Mouse (Mus musculus) hindbrain, embryonic 16.5 days (tissue): ENCODE results near the gene Slc47a1. TPM values are rescaled to one million over a fixed set of nuclear protein-coding genes. Genes with fewer than 3 reads are reported as not detected.

Source experiments
- ATAC-seq: fragments of 200-750 bp; cut with Nextera tagmentation; 2 replicates; pipeline ENCODE4 v1.8.0; 2017; ENCODE audit warnings: moderate TSS enrichment, moderate library complexity
- H3K27ac ChIP-seq: fragments of 300-500 bp; sonication (generic); 2 replicates; pipeline ENCODE4 v1.5.1; 2014; ENCODE audit warnings: low read depth, mild to moderate bottlenecking, control low read depth, low read length, moderate library complexity
- H3K27me3 ChIP-seq: fragments of 300-500 bp; sonication (generic); replicated peaks from 2 replicates; pipeline ENCODE4 v1.6.1; 2014; ENCODE audit warnings: low read length; ENCODE audit not compliant: control insufficient read depth, insufficient read depth
- H3K36me3 ChIP-seq: fragments of 300-500 bp; sonication (generic); 2 replicates; pipeline ENCODE4 v1.6.1; 2014; ENCODE audit warnings: mild to moderate bottlenecking, low read length, moderate library complexity, mixed read lengths; ENCODE audit not compliant: control insufficient read depth, insufficient read depth
- H3K4me1 ChIP-seq: fragments of 300-500 bp; sonication (generic); 2 replicates; pipeline ENCODE4 v1.6.1; 2014; ENCODE audit warnings: low read depth, low read length; ENCODE audit not compliant: control insufficient read depth, insufficient read depth
- H3K4me2 ChIP-seq: fragments of 300-500 bp; sonication (generic); 2 replicates; pipeline ENCODE4 v1.6.1; 2014; ENCODE audit warnings: mild to moderate bottlenecking, low read length, control low read depth, moderate library complexity
- H3K4me3 ChIP-seq: fragments of 300-500 bp; sonication (generic); 2 replicates; pipeline ENCODE4 v1.5.1; 2014; ENCODE audit warnings: mild to moderate bottlenecking, low read length, control low read depth, moderate library complexity
- H3K9ac ChIP-seq: fragments of 300-500 bp; sonication (generic); 2 replicates; pipeline ENCODE4 v1.6.1; 2014; ENCODE audit warnings: low read depth, mild to moderate bottlenecking, control low read depth, low read length, moderate library complexity
- H3K9me3 ChIP-seq: fragments of 300-500 bp; sonication (generic); 2 replicates; pipeline ENCODE4 v1.6.1; 2014; ENCODE audit warnings: mild to moderate bottlenecking, low read length, moderate library complexity; ENCODE audit not compliant: control insufficient read depth
- WGBS: fragments of 180-500 bp; shearing (Covaris S2); extraction: QIAGEN DNeasy Blood & Tissue Kit; methylation state at CpG from one replicate; pipeline ENCODE4 v1.1.7; 2014; 5-methylcytosine and 5-hydroxymethylcytosine counted together
- polyA plus RNA-seq: library from polyadenylated mRNA; unstranded; fragments of >200 nt; fragmentation: Nextera tagmentation; extraction: Ambion mirVana; gene quantifications from 2 replicates; pipeline ENCODE4 v1.2.1, GENCODE M21; 2015

The Slc47a1 gene
- polyA plus RNA-seq, 1 experiment from 2014 or later, result 1.0 TPM

DNA sequence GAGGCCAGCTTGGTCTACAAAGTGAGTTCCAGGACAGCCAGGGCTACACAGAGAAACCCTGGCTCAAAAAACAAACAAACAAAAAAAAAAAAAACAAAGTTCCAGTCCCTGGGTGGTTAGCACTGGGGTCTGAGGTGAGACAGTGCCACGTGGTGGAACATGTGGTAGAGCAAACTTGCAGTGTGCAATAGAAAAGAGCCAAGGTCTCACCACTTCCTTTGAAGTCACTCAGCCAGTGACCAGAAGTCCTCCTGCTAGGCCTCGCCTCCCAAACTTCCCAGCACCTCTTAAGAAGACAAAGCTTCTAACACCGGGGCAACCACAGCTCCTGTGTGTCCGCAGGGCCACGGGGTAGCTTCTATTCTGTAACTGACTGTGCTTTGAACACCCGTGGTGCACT, 9.1 kb upstream of the Slc47a1 start:
- Histone ChIP-seq H3K27me3 (no peaks in the 10 kb centered on the region), H3K36me3 (no peaks in the 10 kb centered on the region), H3K4me1 (no peaks in the 10 kb centered on the region), H3K27ac (no peak overlapping the region), H3K9me3 (peaks cover 2% of the 10 kb centered on the region; the same call in 1 of the 2 replicates), H3K4me2 (no peak overlapping the region), H3K9ac (no peak overlapping the region), H3K4me3 (no peak overlapping the region)
- 74% methylated on average over 6 of the region's 6 CpGs for WGBS
- no peak for ATAC-seq

DNA sequence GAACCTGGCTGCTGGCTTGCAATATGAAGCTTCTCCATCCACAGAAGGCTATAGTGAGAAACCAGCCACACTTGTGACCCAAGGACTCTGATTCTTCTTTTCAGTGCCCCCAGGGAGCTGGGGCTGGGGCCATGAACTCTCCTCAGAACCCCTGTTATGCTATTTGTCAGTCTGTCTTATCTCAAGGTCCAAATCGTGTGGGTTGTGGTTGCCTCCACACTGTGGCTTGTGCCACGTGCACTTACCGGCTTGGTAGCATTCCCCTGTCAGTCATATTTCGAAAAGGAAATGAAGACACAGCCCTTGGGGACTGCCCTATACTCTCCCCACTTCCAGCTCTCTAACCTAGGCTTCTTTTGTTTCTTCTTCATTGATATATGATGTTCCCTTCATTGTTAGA, 7.6 kb upstream of the Slc47a1 start:
- no peak for ATAC-seq
- Histone ChIP-seq H3K4me2 (no peak overlapping the region), H3K27ac (no peak overlapping the region), H3K9ac (no peak overlapping the region), H3K9me3 (no peaks in the 10 kb centered on the region), H3K4me1 (no peaks in the 10 kb centered on the region), H3K36me3 (no peaks in the 10 kb centered on the region), H3K27me3 (no peaks in the 10 kb centered on the region), H3K4me3 (no peak overlapping the region)
- WGBS, result 82% methylated on average over 4 of the region's 4 CpGs

DNA sequence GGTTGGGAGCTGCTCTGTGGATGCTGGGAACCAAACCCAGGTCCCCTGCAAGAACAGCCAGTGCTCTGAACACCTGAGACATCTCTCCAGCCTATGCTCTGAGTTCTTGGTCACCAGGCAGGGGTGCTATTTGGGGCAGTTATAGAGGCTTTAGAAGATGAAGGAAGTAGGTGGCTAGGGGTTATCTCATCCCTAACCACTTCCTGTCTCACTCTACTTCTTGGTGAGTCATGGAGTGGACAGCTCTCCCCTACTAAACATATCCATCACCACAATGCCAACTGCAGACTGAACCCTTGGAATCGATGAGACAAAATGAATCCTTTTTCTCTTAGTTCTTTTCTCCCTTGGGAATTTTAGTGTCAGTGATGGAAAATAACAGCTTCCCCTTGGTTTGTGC, 3.1 kb upstream of the Slc47a1 start:
- Histone ChIP-seq H3K36me3 (no peaks in the 10 kb centered on the region), H3K4me1 (peaks cover 5% of the 10 kb centered on the region), H3K27me3 (peaks cover 18% of the 10 kb centered on the region), H3K9me3 (no peaks in the 10 kb centered on the region), H3K27ac (no peak overlapping the region), H3K4me3 (no peak overlapping the region), H3K4me2 (no peak overlapping the region), H3K9ac (no peak overlapping the region)
- 100% methylated on average over 1 of the region's 1 CpGs for WGBS
- ATAC-seq, result no peak

DNA sequence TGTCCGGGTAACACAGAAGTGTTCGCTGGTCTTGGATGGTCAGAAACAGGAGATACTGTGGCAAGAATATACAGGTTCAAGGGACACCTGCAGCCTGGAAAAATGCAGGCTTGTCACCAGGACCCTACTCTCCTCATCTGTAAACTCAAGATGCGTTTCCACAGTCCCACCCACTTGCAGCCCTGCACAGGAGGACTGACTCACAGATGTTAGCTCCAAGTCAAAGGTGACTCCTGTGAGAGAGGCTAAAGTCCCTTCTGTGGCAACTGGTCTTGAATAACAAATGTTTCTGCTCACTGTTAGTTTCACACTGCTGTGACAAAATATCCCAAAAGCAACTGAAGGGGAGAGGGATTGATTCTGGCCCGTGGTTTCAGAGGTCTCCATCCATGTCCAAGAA, 506 bp upstream of the Slc47a1 start:
- no peak overlapping the region for H3K4me2 ChIP-seq
- WGBS, result 84% methylated on average over 4 of the region's 4 CpGs
- no peak for ATAC-seq
- no peaks in the 10 kb centered on the region for H3K36me3 ChIP-seq
- H3K27me3 ChIP-seq, result peaks cover 19% of the 10 kb centered on the region
- H3K4me3 ChIP-seq, result no peak overlapping the region
- no peak overlapping the region for H3K27ac ChIP-seq
- H3K9ac ChIP-seq, result no peak overlapping the region
- H3K9me3 ChIP-seq, result no peaks in the 10 kb centered on the region
- peaks cover 5% of the 10 kb centered on the region for H3K4me1 ChIP-seq

DNA sequence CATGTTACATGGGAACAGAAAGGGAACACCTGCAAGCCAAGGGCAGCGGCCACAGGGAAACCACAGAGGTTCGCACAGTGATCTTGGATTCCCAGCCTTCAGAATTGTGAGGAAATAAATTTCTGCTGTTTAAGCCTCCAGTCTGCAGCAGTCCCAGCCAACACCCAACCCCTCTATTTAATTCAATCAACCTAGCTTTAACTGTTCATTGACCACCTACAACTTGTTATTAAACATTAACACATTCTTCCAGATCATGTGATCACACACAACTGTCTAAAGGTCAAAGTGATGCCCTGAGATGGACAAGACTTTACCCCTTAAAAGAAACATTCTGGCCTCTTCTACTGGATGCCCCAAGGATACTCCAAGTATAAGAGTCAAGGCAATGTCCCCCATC, 9.5 kb downstream of the Slc47a1 start:
- no peaks in the 10 kb centered on the region for H3K4me1 ChIP-seq
- no peaks in the 10 kb centered on the region for H3K36me3 ChIP-seq
- H3K4me3 ChIP-seq, result no peak overlapping the region
- 91% methylated on average over 2 of the region's 2 CpGs for WGBS
- H3K9me3 ChIP-seq, result no peaks in the 10 kb centered on the region
- H3K27me3 ChIP-seq, result no peaks in the 10 kb centered on the region
- H3K27ac ChIP-seq, result no peak overlapping the region
- no peak for ATAC-seq
- no peak overlapping the region for H3K9ac ChIP-seq
- H3K4me2 ChIP-seq, result no peak overlapping the region

DNA sequence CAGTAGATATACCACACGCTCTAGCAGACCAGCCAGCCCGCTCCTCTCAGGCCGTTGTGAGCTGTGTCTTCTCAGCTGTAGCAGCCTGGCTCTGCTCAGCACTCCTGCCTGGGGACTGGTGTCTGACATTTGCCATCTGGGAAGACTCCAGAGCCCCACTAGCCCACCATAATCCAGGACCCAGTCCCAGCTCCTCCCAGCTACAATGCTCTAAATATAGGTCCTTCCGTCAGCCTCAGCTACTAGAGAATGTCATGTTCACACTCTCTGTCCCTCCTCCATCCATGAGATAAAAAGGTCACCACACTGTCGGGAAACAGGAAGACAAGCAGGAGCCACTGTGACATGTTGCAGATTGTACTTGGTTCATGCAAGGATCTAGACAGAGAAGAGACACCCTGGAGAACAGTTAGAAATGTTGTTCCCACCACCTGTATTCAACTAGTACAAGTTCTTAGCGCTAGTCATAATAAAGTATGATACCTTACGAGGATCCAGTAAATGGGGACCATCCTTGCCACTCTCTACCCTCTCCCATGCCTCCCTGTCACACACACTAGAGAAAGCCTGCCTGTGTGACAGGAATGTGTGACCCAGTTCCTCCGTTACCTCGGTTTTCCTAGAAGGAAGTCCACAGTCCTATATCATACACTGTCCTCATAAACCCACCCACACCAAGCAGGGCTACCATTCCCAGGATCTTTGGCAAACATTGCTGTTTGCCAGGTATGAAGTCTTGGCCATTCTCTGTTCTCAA, 11.4 kb downstream of the Slc47a1 start:
- Histone ChIP-seq H3K4me2 (no peak overlapping the region), H3K9ac (no peak overlapping the region), H3K36me3 (no peaks in the 10 kb centered on the region), H3K4me3 (no peak overlapping the region), H3K27ac (no peak overlapping the region), H3K4me1 (no peaks in the 10 kb centered on the region), H3K9me3 (no peaks in the 10 kb centered on the region), H3K27me3 (no peaks in the 10 kb centered on the region)
- WGBS, result 87% methylated on average over 9 of the region's 9 CpGs
- no peak for ATAC-seq

DNA sequence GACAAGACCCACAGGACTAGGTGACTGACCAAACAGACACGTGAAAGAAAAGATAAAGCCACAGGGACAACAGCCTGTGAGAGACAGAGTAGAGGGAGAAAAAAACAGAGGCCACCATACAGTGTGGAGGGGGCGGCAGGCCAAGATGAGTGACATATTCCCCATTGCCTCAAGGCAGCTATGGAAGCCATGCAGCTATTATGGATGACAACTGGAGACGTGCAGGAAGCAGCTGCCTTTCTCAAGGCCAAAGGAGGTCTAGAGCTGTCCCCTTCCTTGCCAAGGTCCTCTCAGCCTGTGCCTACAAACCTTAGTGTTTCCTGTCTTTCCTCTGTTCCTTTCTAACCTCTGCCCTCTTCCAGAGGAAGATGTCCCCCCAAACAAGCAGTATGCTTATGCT, 12.2 kb downstream of the Slc47a1 start:
- H3K36me3 ChIP-seq, result no peaks in the 10 kb centered on the region
- no peaks in the 10 kb centered on the region for H3K4me1 ChIP-seq
- H3K9ac ChIP-seq, result no peak overlapping the region
- no peak overlapping the region for H3K4me2 ChIP-seq
- no peak overlapping the region for H3K4me3 ChIP-seq
- H3K27me3 ChIP-seq, result no peaks in the 10 kb centered on the region
- no peak for ATAC-seq
- no peak overlapping the region for H3K27ac ChIP-seq
- H3K9me3 ChIP-seq, result no peaks in the 10 kb centered on the region
- 68% methylated on average over 2 of the region's 3 CpGs for WGBS

DNA sequence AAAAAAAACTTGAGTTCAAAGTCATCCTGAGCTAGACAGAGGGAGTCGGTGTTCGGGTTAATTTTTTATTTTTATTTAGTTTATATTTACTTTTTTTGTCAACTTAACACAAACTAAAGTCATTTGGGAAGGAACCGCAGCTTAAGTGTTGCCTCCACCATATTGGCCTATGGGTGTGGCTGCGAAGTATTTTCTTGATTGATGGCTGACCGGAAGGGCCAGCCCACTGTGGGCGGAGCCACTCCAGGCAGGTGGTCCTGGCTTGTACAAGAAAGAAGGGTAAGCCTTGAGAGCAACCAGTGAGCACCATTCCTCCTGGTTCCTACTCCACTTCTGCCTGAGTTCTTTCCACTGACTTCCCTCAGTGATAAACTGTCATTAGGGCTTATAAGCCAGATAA, 14.0 kb downstream of the Slc47a1 start:
- Histone ChIP-seq H3K27ac (no peak overlapping the region), H3K9me3 (no peaks in the 10 kb centered on the region), H3K27me3 (no peaks in the 10 kb centered on the region), H3K4me2 (no peak overlapping the region), H3K36me3 (no peaks in the 10 kb centered on the region), H3K4me3 (no peak overlapping the region), H3K9ac (no peak overlapping the region), H3K4me1 (no peaks in the 10 kb centered on the region)
- no peak for ATAC-seq
- WGBS, result 82% methylated on average over 6 of the region's 6 CpGs

DNA sequence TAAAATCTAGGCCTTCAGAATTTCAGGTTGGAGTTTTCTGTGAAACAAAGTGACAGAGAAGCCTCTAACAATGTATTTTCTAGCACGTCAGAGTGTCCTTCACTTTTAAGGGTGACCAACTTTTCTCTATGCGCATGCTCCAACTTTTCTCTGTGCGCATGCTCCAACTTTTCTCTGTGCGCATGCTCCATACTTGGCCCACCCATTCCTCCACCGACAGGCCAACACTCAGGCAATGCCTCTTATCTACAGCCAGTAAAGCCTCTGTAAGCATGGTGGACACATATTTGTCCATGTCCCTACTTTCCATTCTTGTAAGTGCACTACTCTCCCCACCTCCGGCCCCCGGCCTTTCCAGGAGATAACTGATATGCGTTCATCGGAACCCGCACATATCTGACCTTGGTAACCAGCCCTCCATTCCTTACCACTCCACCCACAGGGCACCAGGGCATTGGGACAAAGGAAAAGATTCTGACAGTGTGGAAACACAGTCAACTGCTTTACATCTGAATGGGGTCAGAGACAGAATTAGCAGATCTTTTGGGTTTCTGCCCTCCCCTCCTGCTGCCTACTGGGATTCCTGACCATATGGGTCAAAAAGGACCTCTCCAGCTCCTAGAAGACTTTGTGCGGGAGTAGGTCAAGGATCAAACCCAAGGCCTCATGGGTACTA, 16.5 kb downstream of the Slc47a1 start:
- ATAC-seq, result no peak
- WGBS, result 81% methylated on average over 11 of the region's 11 CpGs
- H3K36me3 ChIP-seq, result no peaks in the 10 kb centered on the region

More for the DNA sequence above, 16.5 kb downstream of the Slc47a1 start:
- no peaks in the 10 kb centered on the region for H3K9me3 ChIP-seq
- H3K27ac ChIP-seq, result no peak overlapping the region
- H3K4me2 ChIP-seq, result no peak overlapping the region
- H3K9ac ChIP-seq, result no peak overlapping the region
- no peaks in the 10 kb centered on the region for H3K27me3 ChIP-seq
- H3K4me1 ChIP-seq, result no peaks in the 10 kb centered on the region
- H3K4me3 ChIP-seq, result no peak overlapping the region
